Mouse (Mus musculus) embryonic facial prominence, embryonic 10.5 days (tissue): ENCODE measurements around the gene Socs5. TPM values are rescaled to one million over a fixed set of nuclear protein-coding genes. Genes with fewer than 3 reads are reported as not detected.

Experiments used
- DNase-seq: peaks from one replicate; pipeline ENCODE4 v3.0.0-alpha.2; 2017; ENCODE audit warnings: low spot score
- H3K27ac ChIP-seq: fragments of 300-500 bp; sonication (generic); replicated peaks from 2 replicates; pipeline ENCODE4 v1.5.1; 2016; ENCODE audit warnings: mild to moderate bottlenecking
- H3K27me3 ChIP-seq: fragments of 300-500 bp; sonication (generic); replicated peaks from 2 replicates; pipeline ENCODE4 v1.6.1; 2016; ENCODE audit warnings: low read depth, mild to moderate bottlenecking; ENCODE audit not compliant: poor library complexity, severe bottlenecking
- H3K36me3 ChIP-seq: fragments of 300-500 bp; sonication (generic); replicated peaks from 2 replicates; pipeline ENCODE4 v1.6.1; 2016; ENCODE audit warnings: mild to moderate bottlenecking, moderate library complexity
- H3K4me1 ChIP-seq: fragments of 300-500 bp; sonication (generic); 2 replicates; pipeline ENCODE4 v1.6.1; 2016
- H3K4me3 ChIP-seq: fragments of 300-500 bp; sonication (generic); 2 replicates; pipeline ENCODE4 v1.5.1; 2016; ENCODE audit warnings: mild to moderate bottlenecking, moderate library complexity
- H3K9me3 ChIP-seq: fragments of 300-500 bp; sonication (generic); 2 replicates; pipeline ENCODE4 v1.6.1; 2016; ENCODE audit warnings: mild to moderate bottlenecking
- WGBS: fragments of 180-500 bp; shearing (Covaris S2); methylation state at CpG from one replicate; pipeline ENCODE4 v1.1.7; 2016; 5-methylcytosine and 5-hydroxymethylcytosine counted together
- microRNA-seq: library from miRNA; unstranded; fragments of <30 nt; microRNA quantifications from one replicate; pipeline ENCODE4, GENCODE M21; 2017
- polyA plus RNA-seq: library from polyadenylated mRNA; unstranded; fragments of >200 nt; fragmentation: Nextera tagmentation; extraction: Ambion mirVana; gene quantifications from 2 replicates; pipeline ENCODE4 v1.2.1, GENCODE M21; 2016

Gene Socs5
- polyA plus RNA-seq, 1 experiment from 2014 or later = 10.2 TPM

DNA sequence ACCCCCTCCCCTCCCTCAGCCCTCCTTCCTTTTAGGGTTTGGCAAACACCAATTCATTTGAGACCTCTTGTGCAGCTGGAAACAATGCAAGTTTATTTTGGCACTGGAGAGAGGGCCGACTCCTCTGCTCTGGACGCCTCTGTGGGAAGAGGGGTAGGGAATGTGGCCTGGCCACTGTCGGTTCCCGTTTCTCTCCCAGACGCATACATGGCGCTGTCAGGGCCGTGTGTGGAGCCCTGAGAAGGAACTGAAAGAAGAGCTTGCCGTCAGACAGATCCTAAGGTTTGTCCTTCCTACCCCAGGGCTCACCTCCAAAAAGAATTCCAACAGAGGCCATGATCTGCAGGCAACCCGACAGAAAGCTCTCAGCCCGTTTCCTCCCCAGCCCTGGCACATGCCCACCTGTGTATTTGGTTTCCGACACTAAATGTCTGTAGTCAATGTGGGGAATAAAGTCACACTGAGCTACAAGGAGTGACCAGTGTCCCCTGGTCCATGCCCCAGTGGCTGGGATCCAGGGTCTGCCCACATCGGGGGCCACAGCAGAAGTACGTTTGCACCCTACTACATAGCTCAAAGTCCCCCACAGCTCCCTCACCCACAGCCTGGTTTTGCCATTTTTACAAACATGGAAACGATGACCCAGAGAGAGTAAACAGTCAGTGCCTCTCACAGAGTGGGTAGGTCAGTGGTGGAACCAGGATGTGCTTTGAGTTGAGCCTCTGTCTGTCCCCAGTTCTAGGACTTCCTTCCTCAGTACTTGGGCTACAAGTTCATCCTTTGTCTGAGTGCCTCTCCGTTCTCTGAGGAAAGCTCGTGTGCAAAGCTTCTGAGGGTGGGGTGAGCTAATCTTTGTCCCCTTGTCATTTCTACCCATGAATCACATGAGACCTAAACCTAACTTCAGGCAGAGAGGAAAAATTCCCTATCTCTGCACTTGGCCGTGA, 68.9 kb downstream of the Socs5 start:
- Histone ChIP-seq H3K36me3 (no peaks in the 10 kb centered on the region), H3K4me3 (no peak overlapping the region), H3K9me3 (peaks cover 14% of the 10 kb centered on the region; the same call in 1 of the 2 replicates), H3K27me3 (no peaks in the 10 kb centered on the region), H3K4me1 (peaks cover 22% of the 10 kb centered on the region), H3K27ac (no peak overlapping the region; the same call in 1 of the 2 replicates)
- 79% methylated on average over 17 of the region's 17 CpGs for WGBS
- no peak for DNase-seq

DNA sequence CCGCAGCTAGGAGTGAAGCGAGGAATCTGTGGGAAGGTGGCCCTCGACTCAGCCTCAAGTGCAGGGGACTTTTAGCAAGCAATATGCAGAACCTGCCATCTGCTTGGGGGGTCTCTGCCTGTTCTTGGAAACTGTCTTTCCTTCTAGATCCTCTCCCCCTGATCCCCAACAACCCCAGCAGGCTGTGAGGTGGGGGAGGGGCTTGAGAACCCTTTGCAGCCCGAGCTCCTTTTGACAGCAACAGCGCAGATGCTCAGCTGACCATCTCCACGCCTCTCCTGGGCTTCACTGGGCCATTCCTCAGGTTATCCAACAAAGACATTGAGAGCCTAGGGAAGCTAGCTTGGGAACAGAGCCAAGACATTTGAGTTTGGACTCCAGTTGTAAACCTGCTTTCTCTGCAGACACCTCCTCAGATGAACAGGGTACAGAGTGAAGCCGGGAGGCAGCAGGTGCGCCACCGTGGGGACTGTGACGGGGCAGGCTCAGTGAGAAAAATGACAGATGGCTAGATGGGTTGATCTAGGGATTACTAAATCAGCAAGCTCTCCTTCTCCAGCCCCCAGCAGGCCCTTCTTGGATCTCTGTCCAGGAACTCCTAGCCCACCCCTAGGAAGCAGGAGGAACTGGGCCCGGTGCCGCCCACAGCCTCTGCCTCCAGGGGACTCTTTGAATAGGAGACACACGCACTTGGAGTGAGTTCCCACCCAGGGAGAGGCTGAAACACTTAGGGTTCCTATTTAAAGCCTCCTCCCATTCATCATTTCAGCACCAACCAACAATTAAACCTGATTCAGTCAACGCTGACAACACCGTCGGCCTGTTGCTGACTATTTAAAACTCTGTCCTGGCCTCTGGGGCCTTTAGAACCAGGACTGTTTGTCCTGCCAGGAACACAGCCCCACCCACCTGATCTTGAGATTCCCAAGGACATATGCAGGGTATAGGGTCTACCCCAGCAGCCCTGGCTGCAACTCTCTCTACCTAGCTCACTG, 71.4 kb downstream of the Socs5 start:
- 45% methylated on average over 16 of the region's 16 CpGs for WGBS
- no peaks in the 10 kb centered on the region for H3K36me3 ChIP-seq
- H3K27ac ChIP-seq = no peak overlapping the region; the same call in 1 of the 2 replicates
- 0 out of 2 replicates have a peak, but pooled peaks cover 4% of the 10 kb centered on the region for H3K9me3 ChIP-seq
- no peak for DNase-seq
- no peak overlapping the region for H3K4me3 ChIP-seq
- peaks cover 22% of the 10 kb centered on the region for H3K4me1 ChIP-seq
- H3K27me3 ChIP-seq = no peaks in the 10 kb centered on the region

DNA sequence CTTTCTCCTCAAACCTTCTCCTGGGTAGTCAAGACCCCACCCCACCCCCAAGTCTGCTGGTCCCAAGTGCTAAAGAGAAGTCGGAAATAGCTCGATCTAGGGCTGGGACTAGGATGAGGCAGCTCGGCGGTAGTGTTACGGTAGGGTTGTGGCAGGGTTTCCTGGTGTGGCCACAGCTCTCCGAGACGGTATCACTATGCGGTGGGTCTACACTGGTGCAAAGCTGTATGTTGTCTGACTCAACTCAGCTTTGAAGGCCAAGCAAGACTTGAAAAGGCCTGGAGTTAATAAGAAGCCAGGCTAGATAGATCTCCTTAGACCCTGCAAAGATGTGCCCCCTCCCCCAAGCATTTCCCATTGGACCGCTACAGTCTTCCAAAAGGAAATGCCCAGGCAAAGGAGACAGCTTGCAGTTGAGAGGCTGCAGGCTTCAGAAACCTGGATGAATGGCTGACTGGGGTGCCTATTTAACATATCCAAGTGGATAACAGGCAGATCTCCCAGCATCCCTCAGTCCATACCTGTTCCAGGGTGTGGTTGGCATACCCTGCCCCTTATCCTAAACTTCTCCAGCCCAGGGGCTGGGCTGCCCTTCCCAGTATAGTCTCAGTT, 72.6 kb downstream of the Socs5 start:
- no peak for DNase-seq
- 86% methylated on average over 9 of the region's 9 CpGs for WGBS

DNA sequence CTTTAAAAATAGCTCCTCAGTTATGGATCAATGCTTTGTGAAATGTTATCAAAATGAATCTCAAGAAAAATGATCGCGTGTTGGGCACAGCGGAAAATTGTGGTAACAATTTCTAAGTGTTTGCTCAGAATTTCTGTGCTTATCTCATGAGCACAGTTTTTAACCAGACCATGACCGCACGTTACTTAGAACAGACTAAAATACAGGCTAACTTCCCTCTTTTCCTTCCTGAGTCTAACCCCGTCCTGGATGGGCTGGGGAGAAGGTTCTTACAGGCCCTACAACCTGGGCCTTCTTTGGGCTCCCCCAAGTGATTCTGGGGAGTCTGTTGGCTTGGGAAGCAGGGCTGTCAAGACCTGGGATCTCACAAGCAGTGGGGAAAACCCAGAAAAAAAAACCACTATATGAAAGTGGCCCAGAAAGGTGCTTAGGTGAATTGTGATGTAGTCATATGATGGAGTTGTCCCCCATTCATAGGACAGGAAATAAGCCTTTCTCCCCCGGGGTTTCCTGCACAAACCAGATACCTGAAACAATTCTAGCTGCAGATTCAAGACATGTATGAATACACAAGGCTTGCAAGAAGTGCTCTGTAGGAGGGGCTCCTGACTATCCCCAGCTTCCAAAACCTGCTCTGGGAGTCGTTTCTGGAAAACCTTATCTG, 74.3 kb downstream of the Socs5 start:
- H3K9me3 ChIP-seq = 0 out of 2 replicates have a peak, but pooled peaks cover 4% of the 10 kb centered on the region
- DNase-seq = no peak
- H3K4me1 ChIP-seq = peaks cover 35% of the 10 kb centered on the region
- no peak overlapping the region for H3K4me3 ChIP-seq
- no peak overlapping the region for H3K27ac ChIP-seq
- no peaks in the 10 kb centered on the region for H3K36me3 ChIP-seq
- 88% methylated on average over 8 of the region's 8 CpGs for WGBS
- peaks cover 16% of the 10 kb centered on the region for H3K27me3 ChIP-seq

More for the DNA sequence above, 72.6 kb downstream of the Socs5 start:
- 0 out of 2 replicates have a peak, but pooled peaks cover 4% of the 10 kb centered on the region for H3K9me3 ChIP-seq
- no peak overlapping the region for H3K4me3 ChIP-seq
- H3K36me3 ChIP-seq = no peaks in the 10 kb centered on the region
- peaks cover 23% of the 10 kb centered on the region for H3K4me1 ChIP-seq
- H3K27ac ChIP-seq = no peak overlapping the region
- H3K27me3 ChIP-seq = peaks cover 6% of the 10 kb centered on the region

DNA sequence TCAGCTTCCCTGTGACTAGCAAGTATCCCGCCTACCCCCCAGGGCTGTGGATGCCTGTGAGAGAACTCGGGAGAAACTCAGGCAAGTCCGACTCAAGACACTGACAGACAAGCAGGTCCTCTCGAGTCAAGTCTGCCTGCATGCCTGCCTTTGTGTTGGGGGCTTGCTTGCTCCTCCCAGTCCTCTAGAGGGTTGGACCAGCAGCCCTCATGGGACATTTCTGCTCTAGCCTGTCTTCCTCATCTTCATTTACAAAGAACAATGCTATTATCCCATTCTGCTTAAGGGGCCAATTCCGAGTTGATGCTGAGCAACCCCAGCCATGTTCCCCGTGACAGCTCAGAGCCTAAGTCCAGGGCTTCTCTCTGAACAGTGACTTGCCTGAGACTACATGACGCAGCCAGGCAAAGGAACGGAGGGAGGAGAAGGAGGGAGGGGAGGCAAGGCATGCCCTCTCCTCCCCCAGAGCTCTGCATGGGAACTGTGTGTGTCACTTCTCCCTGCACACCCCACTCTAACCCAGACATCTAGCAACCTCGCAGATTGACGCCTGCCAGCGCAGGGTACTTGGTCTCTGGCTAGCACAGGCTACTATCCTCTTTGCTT, 78.1 kb downstream of the Socs5 start:
- peaks cover 16% of the 10 kb centered on the region for H3K27me3 ChIP-seq
- no peak for DNase-seq
- H3K4me3 ChIP-seq = no peak overlapping the region
- 0 out of 2 replicates have a peak, but pooled peaks cover 4% of the 10 kb centered on the region for H3K9me3 ChIP-seq
- no peaks in the 10 kb centered on the region for H3K36me3 ChIP-seq
- peaks cover 23% of the 10 kb centered on the region for H3K4me1 ChIP-seq
- H3K27ac ChIP-seq = no peak overlapping the region; the same call in 1 of the 2 replicates
- WGBS = 24% methylated on average over 11 of the region's 11 CpGs

DNA sequence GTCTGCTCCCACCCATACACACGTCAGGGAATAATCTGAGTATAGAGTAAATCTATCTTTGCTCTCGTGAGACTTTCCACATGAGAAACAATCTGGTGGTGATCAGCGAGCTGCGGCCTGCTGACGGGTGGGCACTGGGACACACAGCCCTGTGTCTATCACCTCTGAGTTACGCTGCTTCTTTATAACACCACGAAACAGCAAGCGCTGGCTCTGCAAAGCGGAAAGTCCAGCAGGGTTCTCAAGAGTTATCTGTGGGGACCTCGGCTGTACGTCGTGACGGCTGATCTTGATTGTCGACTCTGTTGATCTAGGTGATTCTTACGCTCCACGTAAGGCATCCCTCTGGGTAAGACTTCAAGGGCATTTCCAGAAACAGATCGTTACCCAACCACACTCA, 79.5 kb downstream of the Socs5 start:
- Histone ChIP-seq H3K27me3 (peaks cover 16% of the 10 kb centered on the region), H3K36me3 (no peaks in the 10 kb centered on the region), H3K9me3 (0 out of 2 replicates have a peak, but pooled peaks cover 4% of the 10 kb centered on the region), H3K4me3 (no peak overlapping the region), H3K4me1 (peaks cover 23% of the 10 kb centered on the region), H3K27ac (no peak overlapping the region)
- DNase-seq = no peak
- WGBS = 65% methylated on average over 17 of the region's 17 CpGs

Small RNA genes within 50 kb of the gene (microRNA-seq; reads per million reads assigned to microRNA genes)
- gene Gm22346 = not detected

Other genes with a start within 250 kb of the Socs5 start
- gene Tmem247, start 190.3 kb upstream of the Socs5 start, polyA plus RNA-seq = not detected in 2 replicates
- gene Atp6v1e2, start 159.8 kb upstream of the Socs5 start, polyA plus RNA-seq = not detected in 2 replicates
- 11.9 and 13.1 TPM in 2 replicates for gene Rhoq, start 144.6 kb upstream of the Socs5 start, polyA plus RNA-seq
- 42.4 and 45.1 TPM in 2 replicates for gene Pigf, start 82.3 kb upstream of the Socs5 start, polyA plus RNA-seq
- 147 and 155 TPM in 2 replicates for gene Cript, start 82.1 kb upstream of the Socs5 start, polyA plus RNA-seq
- 75.2 and 81.8 TPM in 2 replicates for gene Mcfd2, start 158.3 kb downstream of the Socs5 start, polyA plus RNA-seq
- 3.6 and 4.0 TPM in 2 replicates for gene Ttc7, start 175.2 kb downstream of the Socs5 start, polyA plus RNA-seq